Mouse (Mus musculus) kidney, adult 9 months (tissue): ENCODE data around the gene Aip.

Experiments used
- DNase-seq: peaks from one replicate; pipeline ENCODE4 v3.0.0; 2022

Gene Aip

DNA sequence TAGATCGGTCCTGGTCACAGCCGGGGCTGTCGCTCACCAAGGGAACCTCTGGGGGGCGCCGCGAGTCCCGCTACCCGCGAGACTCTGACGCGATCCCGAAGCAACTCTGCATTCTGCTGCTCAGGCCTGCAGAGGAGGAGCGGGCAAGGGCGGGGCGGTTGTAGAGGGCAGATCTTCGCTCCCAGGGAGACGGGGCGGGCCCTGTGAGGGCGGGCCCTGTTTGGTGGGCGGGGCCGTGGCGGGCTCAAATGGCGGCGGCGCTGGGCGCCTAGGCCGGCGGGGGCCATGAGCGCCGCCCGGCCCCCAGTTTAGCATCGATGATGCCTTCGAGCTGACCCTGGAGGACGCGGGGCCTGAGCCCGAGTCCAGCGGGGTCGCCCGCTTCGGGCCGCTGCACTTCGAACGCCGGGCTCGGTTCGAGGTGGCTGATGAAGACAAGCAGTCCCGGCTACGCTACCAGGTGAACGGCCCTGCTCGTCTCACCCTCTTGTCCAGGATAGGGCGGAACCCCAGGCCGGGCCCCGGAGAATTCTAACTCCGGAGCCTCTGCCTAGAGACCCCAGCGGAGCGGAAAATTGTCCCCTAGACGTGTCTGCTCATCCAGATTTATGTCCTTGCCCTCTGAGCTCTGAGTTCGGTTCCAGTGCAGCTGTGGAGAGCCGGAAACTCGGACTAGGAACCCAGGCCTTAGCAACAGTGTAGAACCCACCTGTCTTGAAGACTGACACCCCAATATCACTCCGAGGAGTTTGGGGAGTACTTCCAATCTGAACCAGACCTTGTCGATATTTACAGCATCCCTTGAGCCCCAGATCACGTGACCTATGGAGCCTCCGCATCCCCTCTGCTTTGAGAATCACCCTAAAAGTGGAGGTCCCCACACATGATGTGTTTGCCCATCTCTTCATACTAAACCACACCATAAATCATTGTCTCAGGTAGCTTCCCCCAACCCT lies at the start of gene Aip:
Gene Aip, minus strand, starts transcription at position 118 of the 956 bp plus-strand sequence.
- DNase-seq, result peak; percentile 99

DNA sequence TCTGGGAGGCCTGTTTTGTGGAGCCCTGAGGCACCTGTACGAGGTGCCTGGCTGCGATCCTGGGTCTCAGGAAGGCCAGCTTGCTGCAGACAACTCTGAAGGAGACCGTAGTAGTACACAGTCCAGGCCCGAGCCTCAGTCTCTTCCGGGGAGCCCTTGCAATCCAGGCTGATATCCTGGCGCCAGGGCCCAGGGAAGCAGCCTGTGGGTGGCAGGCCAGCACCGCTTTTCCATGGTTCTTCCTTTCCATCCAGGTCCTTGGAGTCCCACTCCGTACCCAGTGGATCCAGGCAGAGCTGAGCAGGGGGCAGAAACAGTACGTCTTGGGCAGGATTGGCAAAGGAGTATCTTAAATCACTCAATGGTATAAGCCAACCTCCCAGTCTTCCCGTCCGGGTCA lies 47.3 kb upstream of the Aip start:
- no peak for DNase-seq

DNA sequence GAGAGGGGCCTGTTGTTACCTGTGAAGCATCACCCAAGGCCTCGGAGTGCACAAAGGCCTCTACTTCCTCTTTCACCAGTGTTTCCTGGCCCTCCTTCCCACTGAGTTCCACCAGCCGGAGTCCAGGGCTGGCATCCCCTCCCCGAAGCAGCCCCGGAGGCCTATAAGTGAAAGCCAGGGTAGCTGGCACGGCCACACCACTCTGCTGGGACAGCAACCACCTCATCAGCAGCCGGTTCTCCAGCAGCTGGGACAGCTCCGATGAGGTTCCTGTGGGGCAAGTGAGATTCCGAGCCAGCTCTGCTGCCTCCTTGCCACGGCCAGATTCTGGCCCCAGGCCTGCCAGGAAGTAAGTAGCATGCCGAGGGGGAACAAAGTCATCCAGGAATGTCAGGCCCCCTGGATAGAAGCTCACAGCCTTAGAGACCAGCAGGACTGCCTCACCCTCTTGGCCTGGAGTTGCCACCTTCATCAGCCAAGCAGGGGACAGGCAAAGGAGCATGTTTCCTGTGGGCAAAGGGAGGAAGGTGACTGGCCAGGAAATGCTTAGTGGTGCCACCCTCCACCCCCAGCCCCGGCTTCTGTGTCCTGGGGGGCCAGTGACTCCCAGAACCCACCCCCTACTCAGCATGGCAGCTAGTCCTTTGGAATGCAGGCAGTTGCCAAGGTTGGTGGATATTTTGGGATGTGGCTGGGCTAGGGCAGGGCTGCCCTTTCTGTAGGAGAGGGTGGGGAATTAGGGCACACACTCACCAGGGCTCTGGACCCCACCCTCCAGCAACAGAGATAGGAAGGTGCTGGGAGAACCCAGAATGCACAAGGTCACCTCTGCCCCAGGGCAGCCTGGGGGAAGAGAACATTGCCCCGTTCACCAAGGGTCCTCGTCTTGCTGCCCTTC lies 46.0 kb upstream of the Aip start:
- no peak for DNase-seq

DNA sequence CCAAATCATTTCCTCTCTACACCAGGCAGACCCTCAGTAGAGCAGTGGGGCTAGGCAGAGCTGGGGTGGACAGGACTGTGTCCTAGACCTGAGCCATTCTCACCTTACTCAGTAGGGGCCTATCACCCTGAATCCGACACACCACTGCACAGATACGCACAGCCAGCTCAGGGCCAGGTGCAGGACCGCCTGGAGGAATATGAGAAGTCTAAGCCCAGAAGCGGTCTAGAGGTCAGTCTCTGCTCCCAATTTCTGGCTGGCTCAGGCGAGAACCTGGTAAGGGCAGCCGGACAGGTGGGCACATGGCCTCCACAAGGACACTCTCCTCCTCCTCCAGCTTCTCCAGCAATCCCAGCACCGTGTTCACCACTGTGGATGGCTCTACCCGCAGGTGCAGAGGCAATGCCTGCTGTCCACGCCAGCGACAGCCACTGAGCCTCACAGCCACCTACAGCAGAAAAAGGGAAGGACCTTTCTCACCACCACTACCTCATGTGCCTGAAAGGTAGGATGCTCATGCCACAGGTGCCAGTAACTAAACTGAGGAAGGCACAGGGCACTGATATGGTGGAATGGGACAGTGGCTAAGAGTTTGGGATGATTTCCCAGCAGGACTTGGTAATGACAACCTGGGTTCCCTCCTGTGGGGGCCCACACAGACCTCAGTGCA lies 45.2 kb upstream of the Aip start:
- DNase-seq, result no peak

DNA sequence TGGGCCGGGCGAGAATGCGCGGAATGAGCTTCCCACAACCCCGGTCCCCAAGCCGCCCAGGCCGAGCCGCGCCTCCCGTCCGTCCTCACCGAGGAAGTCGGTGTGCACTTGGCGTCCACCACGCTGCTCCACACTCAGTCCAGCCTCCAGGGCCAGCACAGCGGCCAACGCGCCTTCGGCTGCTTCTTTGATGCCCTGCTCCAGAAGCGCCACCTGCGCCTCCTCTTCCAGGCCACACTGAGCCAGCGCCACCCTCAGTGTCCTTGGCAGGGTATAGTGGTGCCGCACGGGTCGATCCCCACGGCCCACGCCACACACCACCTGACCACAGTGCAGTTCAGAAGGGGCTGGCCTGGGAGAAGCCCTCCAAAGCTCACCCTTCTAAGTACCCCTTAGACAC lies 44.2 kb upstream of the Aip start:
- no peak for DNase-seq

DNA sequence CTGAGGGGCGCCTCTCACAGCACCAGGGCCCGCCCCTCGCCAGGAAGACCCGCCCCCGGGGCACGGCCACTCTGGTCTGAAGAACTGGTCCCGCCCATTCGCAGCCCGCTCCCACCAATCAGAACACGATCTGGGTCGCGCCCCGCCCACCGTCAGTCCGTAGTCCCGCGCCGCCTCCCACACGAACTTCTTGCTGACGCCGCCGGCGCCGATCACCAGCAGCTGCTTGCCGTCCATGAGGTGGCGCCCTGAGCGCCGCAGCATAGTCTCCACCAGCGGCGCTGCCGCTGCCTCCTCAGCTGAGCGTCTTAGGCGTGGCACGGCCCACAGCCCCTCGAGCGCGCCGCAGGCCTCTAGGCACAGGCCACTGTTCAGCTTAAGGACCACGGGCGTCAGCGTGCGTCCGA lies 43.7 kb upstream of the Aip start:
- DNase-seq, result peak; percentile 100

DNA sequence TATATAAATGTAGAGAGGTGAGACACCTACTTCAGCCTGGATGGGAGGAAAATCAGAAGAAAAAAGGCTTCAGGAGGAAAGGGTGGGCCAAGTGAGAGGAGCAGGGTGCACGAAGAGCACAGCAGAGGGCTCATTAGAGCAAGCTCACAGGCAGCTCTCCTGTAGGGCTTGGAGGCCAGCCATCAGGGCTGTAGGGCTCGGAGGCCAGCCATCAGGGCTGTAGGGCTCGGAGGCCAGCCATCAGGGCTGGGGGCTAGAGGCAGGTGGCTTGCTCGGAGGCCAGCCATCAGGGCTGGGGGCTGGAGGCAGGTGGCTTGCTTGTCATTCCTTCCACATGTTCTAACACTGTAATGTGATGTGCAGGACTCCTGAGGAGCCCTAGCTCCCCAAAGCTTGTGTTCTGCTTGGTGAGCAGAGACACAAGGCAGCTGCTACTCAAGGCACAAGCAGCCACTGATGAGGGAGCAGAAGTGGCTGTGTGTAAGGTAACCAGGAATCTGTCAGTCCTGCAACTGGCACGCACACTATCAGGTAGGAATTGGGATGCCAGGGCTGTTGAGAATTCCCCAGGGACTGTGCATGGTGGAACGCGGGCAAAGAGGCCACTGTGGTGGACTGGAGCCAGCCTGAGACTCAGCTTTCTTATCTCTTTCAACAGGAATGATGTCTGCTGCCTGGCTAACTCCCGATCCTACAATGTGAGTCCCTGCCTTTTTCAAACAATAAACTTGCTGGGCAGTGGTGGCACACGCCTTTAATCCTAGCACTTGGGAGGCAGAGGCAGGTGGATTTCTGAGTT lies 41.2 kb upstream of the Aip start:
- no peak for DNase-seq

DNA sequence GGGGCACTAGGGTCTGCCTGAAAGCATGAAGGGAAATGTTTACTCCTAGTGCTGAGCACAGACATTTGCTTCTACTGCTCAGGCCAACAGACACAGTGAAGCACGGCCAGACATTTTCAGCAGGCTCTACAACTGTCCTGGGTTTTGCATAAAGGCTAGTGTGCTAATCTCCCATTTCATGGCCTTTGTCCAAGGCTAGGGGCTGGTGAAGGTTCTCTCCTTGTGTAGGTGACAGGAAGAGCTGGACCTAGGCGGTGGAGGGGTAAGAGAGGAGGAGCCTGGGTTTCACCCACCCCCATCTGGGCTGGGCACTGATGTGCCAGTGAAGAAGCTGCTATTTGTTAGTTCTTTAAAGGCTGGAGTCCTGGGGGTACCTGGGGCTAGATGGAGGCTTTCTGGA lies 39.1 kb upstream of the Aip start:
- no peak for DNase-seq

DNA sequence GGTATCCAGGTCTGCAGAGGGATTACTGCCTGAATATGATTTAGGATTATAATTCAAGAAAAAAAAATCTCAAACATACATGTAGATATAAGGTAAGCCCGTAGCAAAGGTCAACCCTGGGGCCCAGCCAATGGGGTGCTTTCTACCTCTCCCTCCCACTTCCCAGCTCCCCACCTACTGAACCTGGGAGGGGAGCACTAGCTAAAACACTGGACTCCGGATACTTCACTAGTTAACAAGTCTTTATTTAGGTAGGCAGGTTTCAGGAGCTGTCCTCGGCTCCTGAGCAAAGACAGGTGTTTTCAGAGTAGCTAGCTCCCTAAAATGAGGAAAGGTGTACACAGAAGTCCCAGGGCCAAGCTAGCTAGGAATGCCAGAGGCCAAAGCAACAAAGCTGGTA lies 38.4 kb upstream of the Aip start:
- DNase-seq, result no peak

DNA sequence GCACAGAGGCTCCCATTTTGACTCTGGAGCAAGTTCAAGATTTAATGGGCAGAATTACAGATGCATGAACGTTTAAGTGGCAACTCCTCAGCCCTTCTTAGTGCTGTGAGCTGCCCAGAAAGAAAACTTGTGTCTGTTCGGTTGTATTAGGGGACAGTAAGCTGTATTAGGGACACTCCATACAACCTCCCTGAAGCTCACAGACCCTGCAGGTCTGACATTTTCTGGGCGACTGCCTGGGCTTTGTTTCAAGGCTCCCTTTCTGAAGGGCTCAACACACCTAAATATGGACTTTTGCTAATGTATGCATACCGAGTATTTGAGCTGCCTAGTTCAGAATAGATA lies 37.9 kb upstream of the Aip start:
- DNase-seq, result no peak

DNA sequence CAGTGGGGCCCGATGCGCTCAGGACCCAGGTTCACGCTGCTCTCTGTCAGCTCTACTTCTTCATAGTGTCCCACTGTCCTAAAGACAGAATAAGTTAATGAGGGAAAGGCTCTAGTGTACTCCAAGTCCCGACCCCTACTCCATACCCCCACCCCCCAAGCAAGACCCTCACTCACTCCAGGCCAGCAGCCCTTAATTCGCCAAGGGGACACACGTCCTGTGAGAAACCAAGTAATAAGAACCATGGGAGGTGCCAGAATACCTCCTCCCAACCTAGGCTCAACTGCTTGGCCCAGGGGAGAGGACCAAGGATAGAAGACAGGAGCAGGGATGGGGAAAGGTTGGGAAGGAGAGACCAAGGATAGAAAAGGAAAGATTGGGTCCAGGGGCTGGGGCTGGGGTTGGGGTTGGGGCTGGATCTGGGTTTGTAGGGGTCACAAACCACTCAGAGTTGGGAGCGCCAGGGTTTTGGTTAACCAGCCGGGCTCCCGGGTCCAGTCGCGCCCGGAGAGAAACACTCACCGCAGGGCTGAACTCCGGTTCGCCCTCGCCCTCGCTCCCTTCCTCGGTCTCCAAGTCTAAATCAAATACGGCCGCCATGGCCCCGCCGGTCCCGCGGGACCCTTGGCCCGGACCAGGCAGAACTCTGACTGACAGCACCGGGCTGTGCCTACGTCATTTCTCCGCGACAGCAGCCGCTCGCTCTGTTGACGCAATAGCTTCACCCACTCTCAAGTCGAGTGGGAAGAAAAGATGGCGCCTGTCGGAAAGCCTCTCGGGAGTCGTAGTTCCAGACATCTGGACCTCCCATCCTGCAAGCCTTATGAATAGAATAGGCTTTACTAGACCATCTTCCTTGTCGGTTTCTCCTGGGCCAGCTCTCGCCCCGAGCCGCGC lies 37.2 kb upstream of the Aip start, which contains the start of gene Rps6kb2:
Gene Rps6kb2, minus strand, starts transcription at position 709 of the 897 bp plus-strand sequence.
- DNase-seq, result peak; percentile 98

DNA sequence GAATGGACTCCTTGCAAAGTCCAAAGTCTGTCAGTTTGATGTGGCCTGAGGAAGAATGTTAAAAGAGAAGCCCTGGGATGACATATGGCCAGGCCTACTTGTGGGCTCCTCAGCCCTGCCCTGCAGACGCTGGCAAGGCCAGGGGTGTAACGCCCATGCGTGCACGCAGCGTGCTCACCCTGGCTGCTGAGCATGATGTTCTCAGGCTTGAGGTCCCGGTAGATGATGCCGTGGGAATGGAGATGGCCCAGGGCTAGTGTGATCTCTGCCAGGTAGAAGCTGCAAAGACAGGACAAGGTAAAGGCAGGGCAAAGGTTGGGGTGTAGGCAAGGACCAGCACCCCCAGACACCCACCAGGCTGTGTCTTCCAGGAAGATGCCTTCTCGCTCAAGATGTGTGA lies 33.4 kb upstream of the Aip start:
- no peak for DNase-seq

DNA sequence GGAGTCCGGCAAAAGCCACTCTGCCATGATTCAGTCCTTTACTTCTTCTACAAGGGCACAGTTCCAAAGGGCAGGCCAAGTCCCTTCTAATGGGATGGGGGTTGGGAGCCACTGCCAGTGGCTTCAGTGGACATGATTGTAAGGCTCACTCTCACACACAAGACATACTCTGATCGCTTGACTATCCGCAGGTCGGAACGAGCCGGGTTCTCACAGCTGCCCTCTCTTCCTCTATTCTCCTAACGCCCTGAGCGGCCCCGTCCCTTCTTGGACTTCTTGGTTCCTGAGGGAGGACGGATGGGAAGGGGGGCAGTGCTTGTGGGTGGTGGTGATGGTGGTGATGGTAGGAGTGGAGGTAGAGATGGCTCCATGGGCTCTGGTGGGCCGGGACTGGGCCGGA lies 31.1 kb upstream of the Aip start:
- DNase-seq, result no peak

DNA sequence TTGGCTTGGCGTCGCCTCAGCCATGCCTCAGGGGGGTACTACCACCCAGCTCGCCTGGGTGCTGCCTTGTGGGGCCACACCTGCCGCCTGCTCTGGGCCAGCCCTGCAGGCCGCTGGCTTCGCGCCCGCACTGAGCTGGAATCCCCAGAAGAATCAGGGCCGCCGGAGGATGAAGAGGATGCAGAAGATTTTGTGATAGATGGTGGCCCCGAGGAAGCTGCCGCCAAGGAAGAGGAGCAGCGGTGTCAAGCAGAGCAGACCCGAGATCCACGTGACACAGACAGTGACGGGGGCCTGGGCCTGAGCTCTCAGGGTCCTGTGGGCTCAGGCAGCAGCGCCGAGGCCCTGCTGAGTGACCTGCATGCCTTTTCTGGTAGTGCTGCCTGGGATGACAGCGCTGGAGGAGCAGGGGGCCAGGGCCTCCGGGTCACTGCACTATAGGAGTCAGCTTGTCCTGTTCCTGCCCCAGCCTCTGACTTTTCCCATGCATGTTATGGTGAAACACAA lies 30.5 kb upstream of the Aip start:
- no peak for DNase-seq

DNA sequence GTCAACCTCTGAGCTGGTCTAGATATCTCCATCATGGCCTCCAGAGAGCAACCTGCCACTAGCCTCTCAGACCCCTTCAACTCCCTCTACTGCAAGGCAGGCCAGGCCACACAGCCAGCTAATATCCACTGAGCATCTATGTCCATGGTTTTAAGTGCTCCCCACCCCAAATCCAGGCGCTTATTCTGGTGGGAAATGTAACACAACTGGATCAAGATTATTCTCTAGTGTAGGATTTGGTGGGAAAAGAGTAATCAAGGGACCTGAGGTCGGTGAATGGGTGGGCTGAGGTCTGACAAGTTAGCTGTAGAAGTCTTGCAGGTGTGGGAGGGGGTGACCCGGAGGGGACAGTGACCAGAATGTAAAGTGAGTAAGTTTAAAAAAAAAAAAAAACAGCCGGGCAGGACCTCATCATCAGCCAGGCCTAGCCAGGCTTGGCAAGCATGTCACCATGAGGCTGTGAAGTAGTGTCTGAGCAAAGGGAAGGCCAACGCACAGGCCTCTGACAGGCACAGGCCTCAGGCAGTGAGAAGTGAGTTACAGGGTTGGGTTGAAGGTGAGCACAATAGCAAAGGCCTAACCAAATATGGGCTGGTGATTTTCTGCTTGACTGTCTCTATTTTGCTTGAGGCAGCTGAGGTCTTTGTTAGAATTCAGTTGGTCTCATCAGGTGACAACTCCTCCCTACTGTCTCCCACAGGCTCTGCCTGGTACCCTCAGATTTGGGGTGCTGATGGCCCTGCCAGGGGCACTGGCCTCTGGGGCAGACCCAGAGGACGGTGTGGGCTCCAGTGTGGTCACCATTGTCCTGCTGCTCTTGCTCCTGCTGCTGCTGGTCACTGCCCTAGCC lies 29.8 kb upstream of the Aip start:
- DNase-seq, result no peak

DNA sequence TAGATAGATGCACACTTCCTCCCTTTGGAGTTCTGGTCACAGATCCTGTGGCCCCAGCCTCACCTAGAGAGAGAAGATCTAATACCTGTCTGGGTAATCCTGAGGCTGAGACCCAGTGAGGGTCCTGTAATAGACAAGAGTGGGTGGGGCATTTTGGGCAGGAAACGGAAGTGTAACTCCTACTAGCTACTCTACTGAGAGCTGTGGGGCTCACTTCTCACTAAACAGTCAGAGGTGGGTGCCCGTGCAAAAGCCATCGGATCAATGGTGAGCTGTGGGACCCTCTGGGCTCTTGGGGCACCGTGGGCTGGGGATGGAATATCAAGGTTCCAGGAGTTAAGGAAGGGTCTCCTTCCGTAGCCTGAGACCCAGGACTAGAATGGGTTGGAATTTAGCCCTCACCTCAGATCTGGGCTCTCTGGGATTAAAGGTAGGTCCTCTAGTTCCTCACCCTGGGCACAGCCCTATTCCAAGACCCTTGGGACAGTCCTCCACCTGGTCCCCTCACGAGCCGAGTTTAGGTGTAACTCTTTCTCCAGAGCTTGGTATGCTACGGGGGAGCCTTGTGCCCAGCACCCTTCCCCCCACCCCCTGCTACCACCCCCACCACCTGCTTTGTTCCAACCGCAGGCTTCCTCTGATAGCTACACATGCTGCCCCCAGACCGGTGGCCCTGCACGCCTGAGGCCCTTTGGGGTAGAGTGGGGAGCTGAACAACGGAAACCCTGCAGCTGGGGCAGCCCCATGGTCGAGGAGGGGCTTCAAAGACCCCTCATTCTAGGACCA lies 29.0 kb upstream of the Aip start:
- DNase-seq, result no peak

DNA sequence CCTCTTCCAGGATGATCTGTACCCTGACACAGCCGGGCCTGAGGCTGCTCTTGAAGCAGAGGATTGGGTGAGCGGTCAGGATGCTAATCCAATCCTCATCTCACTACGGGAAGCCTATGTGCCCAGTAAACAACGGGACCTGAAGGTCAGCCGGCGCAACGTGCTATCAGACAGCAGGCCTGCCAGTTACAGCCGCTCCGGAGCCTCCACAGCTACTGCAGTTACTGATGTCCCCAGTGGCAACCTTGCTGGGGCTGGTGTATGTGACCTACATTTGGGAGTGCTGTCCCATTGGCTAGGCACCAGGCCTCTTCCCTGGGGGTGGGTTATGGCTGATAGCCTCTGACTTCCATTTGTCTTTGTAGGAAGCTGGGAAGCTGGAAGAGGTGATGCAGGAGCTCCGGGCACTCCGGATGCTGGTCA lies 27.6 kb upstream of the Aip start, which contains the start of gene Ptprcap:
Gene Ptprcap, plus strand, starts transcription at position 373 of the 423 bp plus-strand sequence.
- DNase-seq, result no peak

DNA sequence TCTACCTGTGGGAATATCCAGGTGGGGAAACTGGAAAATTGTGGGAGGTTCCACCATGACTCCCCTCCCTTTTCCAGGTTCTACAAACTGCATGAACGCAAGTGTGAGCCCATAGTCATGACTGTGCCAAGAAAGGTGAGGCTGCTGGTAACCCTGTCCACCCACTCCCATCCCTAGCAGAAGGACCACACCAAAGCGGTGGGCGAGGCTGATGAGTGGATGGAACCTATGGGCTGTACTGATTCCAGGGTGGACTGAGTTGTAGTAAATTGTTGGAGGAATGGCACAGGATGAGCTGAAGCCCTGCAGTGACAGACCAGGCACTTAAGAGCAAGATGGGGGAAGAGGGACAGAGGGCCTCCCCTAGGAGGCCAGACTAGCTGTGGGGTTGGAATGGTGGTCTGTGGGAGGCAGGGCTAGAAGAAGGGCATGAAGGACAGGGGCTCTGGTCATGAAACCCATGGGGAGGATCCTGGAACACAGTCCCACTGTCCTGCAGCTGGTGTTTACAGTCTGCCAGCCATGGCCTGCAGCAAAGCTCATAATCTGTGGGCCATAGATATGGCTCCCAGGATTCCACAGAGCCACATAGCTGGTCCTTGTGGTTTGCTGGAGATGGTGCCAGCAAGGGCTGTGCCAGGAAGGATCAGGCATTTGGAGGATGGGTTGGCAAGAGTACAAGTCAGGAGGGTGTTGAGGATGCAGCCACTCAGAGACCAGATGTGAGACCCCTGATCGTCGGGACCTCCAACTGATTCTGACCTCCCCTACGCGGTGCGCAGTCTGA lies 27.0 kb upstream of the Aip start:
- DNase-seq, result no peak
